Mouse (Mus musculus) heart, embryonic 10.5 days (tissue): ENCODE results near the gene Bckdha. TPM values are rescaled to one million over a fixed set of nuclear protein-coding genes. Genes with fewer than 3 reads are reported as not detected.

ENCODE experiments used
- DNase-seq: peaks from one replicate; pipeline ENCODE4 v3.0.0-alpha.2; 2017; ENCODE audit warnings: low spot score
- H3K27ac ChIP-seq: fragments of 300-500 bp; sonication (generic); 2 replicates; pipeline ENCODE4 v1.5.1; 2016; ENCODE audit warnings: mild to moderate bottlenecking
- H3K27me3 ChIP-seq: fragments of 300-500 bp; sonication (generic); 2 replicates; pipeline ENCODE4 v1.6.1; 2016; ENCODE audit warnings: mild to moderate bottlenecking; ENCODE audit not compliant: poor library complexity, insufficient read depth, severe bottlenecking
- H3K36me3 ChIP-seq: fragments of 300-500 bp; sonication (generic); 2 replicates; pipeline ENCODE4 v1.6.1; 2016; ENCODE audit warnings: mild to moderate bottlenecking, moderate library complexity
- H3K4me1 ChIP-seq: fragments of 300-500 bp; sonication (generic); 2 replicates; pipeline ENCODE4 v1.6.1; 2016; ENCODE audit warnings: mild to moderate bottlenecking
- H3K4me3 ChIP-seq: fragments of 300-500 bp; sonication (generic); 2 replicates; pipeline ENCODE4 v1.5.1; 2016; ENCODE audit warnings: mild to moderate bottlenecking, moderate library complexity
- H3K9me3 ChIP-seq: fragments of 300-500 bp; sonication (generic); 2 replicates; pipeline ENCODE4 v1.6.1; 2016; ENCODE audit warnings: mild to moderate bottlenecking, moderate library complexity
- WGBS: fragments of 180-500 bp; shearing (Covaris S2); methylation state at CpG from one replicate; pipeline ENCODE4 v1.1.7; 2016; 5-methylcytosine and 5-hydroxymethylcytosine counted together
- polyA plus RNA-seq: library from polyadenylated mRNA; unstranded; fragments of >200 nt; fragmentation: Nextera tagmentation; extraction: Ambion mirVana; gene quantifications from 2 replicates; pipeline ENCODE4 v1.2.1, GENCODE M21; 2016

The Bckdha gene
- 51.7 and 51.8 TPM in 2 replicates for polyA plus RNA-seq

- H3K4me3 ChIP-seq = peak within 1 kb of the TSS; percentile 73
- H3K27me3 ChIP-seq = no peaks in the 10 kb centered on the region
- under 1% methylated on average over 50 of the region's 50 CpGs for WGBS
- H3K36me3 ChIP-seq = peaks cover 13% of the 10 kb centered on the region
- H3K27ac ChIP-seq = peak within 1 kb of the TSS; percentile 93
- no peaks in the 10 kb centered on the region for H3K9me3 ChIP-seq
- DNase-seq = peak; percentile 100
- H3K4me1 ChIP-seq = peaks cover 4% of the 10 kb centered on the region; the same call in 1 of the 2 replicates
These were observed at the start of gene Bckdha, which contains the start of gene Exosc5 for GRCm38 (mm10) chr7:25658657-25659472. Gene Bckdha (minus strand): TSS chr7:25658981. Gene Exosc5 (plus strand): TSS chr7:25659164.

DNA sequence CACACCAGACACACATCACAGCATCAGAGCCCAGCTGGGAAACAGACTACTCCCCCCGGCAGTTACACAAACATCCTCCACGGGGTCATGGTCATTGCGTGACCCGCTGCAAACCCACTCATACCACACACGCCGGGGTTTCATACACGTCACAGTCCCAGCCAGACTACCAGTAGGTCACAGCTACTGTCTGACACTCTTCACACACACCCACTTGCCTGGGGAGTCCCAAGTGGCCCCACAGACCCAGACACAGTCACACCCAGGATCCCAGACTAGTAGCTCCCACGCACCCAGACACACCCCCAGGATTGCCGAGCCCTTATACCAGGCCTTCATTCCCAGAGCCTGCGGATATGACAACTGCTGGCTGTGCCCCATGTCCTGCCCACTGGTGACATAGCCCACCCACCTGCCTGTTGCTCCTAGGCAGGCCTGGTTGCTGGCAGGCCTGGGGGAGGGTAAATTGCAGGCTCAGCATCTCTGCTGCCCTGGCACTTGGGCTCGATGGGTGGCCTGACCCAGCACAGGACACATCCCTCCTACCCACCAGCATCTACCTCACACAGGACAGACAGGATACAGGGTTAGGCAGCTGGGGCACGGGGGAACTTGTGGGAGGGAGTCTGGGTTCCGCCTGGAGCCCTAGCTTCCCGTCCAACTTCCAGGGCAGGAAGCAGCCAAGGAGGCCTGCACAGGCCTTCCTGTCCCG lies 49.0 kb upstream of the Bckdha start:
- no peak overlapping the region for H3K4me3 ChIP-seq
- no peaks in the 10 kb centered on the region for H3K9me3 ChIP-seq
- H3K36me3 ChIP-seq = peaks cover 5% of the 10 kb centered on the region
- peak overlapping the region; percentile 52 for H3K27ac ChIP-seq
- H3K4me1 ChIP-seq = peaks cover 88% of the 10 kb centered on the region
- WGBS = 55% methylated on average over 15 of the region's 15 CpGs
- no peak for DNase-seq
- H3K27me3 ChIP-seq = no peaks in the 10 kb centered on the region

DNA sequence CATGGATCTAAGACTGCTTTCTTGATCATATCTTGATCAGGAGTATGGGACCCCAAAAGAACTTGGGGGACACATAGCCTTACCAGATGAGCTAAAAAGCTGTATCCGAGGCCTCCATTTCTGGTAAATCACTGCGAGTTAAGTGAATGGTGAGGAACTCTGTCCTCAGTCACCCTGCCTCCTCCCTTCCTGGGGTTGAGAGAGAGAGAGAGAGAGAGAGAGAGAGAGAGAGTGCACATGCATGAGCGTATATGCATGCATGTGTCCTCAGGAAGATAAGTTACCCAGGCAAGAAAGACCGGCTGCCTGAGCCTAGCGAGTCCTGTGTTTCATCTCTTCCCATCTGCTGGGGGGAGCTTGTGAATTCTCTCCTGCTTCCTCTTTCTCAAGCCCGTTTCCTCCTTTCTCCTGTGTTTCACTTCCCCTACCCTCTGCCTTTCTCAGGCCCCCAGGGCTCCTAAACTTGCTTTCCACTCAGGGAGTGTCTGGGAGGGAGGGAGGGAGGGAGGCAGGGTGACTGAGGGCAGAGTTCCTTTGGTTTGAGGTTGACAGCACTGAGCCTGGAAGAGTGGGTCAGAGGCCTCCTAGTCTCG lies 47.9 kb upstream of the Bckdha start:
- 44% methylated on average over 7 of the region's 7 CpGs for WGBS
- peaks cover 7% of the 10 kb centered on the region for H3K36me3 ChIP-seq
- H3K27ac ChIP-seq = peak overlapping the region; percentile 52
- no peak overlapping the region for H3K4me3 ChIP-seq
- peaks cover 77% of the 10 kb centered on the region for H3K4me1 ChIP-seq
- no peak for DNase-seq
- no peaks in the 10 kb centered on the region for H3K9me3 ChIP-seq
- H3K27me3 ChIP-seq = no peaks in the 10 kb centered on the region

DNA sequence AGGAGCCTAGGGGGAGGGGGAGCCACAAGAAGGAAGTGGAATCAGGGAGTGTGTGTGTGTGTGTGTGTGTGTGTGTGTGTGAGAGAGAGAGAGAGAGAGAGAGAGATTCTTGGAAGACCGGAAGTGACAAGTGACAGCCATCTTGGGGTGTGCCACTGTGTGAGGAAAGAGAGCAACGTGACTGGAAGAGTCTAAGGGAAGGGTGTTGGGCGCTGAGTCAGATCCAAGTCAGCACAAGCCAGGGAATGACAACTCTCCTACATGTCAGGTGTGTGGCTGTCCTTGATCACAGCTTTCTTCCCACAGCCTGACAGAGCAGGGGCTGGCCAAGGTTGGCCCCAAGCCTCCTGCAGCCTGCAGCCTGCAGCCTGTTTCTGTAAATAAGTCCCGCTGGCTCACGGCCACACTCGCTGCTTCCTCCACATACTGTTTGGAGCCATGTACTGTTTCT lies 47.0 kb upstream of the Bckdha start:
- no peak for DNase-seq
- no peaks in the 10 kb centered on the region for H3K9me3 ChIP-seq
- H3K4me1 ChIP-seq = peaks cover 69% of the 10 kb centered on the region
- WGBS = 50% methylated on average over 6 of the region's 6 CpGs
- H3K27me3 ChIP-seq = no peaks in the 10 kb centered on the region
- peak overlapping the region; percentile 36; the same call in 1 of the 2 replicates for H3K27ac ChIP-seq
- no peak overlapping the region for H3K4me3 ChIP-seq
- H3K36me3 ChIP-seq = peaks cover 15% of the 10 kb centered on the region

DNA sequence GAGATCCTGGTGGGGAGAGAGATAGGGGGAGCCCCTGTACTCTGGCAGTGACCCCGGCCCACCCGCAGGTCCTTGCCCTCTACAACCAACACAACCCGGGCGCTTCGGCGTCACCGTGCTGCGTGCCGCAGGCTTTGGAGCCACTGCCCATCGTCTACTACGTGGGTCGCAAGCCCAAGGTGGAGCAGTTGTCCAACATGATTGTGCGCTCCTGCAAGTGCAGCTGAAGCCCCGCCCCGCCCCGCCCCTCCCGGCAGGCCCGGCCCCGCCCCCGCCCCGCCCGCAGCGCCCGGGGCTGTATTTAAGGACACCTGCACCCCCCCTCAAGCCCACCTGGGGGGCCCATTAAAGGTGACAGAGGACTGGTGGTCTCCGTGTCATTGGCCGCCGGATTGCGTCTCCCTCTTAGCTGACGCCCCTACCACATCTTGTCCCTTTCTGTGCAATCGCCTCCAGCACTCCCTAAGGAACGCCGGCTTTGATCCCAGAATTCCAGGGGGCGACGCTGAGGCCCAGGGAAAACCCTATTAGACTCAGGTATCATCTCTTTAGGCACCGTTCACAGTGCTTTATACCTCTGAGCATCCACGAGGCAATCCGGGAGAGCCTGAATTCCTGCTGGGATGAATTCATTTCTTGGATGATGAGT lies 46.1 kb upstream of the Bckdha start:
- Histone ChIP-seq H3K4me3 (peak overlapping the region; percentile 59), H3K27ac (peak overlapping the region; percentile 47)
- 10% methylated on average over 35 of the region's 37 CpGs for WGBS

DNA sequence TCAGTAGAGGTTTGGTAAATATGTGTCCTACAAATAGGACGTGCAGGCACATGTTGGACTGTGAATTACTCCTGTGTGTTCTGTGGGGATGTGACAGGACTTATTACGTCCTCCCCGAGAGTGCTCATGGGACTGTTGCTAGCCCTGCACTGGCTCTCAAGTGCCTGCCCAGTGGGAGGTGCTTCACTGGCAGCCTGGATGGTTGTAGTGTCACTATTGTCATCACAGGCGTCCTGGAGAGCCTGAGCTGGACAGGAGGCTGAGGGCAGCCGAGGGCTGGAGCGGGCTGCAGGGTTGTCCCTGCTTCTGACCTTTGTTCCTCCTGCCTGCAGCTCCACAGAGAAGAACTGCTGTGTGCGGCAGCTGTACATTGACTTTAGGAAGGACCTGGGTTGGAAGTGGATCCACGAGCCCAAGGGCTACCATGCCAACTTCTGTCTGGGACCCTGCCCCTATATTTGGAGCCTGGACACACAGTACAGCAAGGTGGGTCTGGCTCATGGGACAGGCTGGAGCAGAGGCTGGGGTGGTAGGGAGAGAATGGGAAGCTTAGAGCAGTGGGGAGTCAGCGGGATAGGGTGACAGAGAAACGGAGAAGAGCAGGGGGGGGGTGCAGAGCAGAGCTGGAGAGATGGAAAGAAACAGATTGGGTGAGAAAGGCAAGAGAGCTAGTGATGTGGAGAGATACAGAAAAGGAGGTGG lies 45.2 kb upstream of the Bckdha start:
- peaks cover 54% of the 10 kb centered on the region for H3K4me1 ChIP-seq
- H3K9me3 ChIP-seq = no peaks in the 10 kb centered on the region
- H3K27ac ChIP-seq = peak overlapping the region; percentile 59; the same call in 1 of the 2 replicates
- peak overlapping the region; percentile 59 for H3K4me3 ChIP-seq
- no peak for DNase-seq
- H3K27me3 ChIP-seq = no peaks in the 10 kb centered on the region
- WGBS = 21% methylated on average over 10 of the region's 10 CpGs
- peaks cover 20% of the 10 kb centered on the region for H3K36me3 ChIP-seq

More for the DNA sequence above, 46.1 kb upstream of the Bckdha start:
- no peak for DNase-seq
- Histone ChIP-seq H3K9me3 (no peaks in the 10 kb centered on the region), H3K4me1 (peaks cover 59% of the 10 kb centered on the region), H3K27me3 (no peaks in the 10 kb centered on the region), H3K36me3 (peaks cover 18% of the 10 kb centered on the region)

DNA sequence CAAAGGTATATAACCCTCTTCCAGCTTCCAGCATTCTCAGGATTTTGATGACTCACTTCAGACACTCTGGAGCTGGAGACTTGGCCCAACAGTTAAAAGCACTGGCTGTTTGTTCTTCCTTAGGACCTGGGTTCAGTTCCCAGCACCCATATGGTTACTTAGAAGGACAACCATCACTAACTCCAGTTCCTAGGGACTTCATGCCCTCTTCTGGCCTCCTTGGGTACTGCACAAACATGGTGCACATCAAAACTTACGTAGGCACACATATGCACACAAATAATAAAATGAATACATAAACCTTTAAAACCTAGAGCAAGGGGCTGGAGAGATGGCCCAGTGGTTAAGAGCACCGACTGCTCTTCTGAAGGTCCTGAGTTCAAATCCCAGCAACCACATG lies 43.6 kb upstream of the Bckdha start:
- WGBS = 95% methylated on average over 2 of the region's 2 CpGs
- peaks cover 32% of the 10 kb centered on the region for H3K36me3 ChIP-seq
- no peak overlapping the region for H3K27ac ChIP-seq

GRCm38 (mm10) chr7:25700732-25701131 lies 42.0 kb upstream of the Bckdha start:
- no peaks in the 10 kb centered on the region for H3K27me3 ChIP-seq
- no peak overlapping the region for H3K27ac ChIP-seq
- H3K9me3 ChIP-seq = no peaks in the 10 kb centered on the region
- WGBS = 77% methylated on average over 12 of the region's 12 CpGs
- H3K4me1 ChIP-seq = peaks cover 26% of the 10 kb centered on the region
- peaks cover 42% of the 10 kb centered on the region for H3K36me3 ChIP-seq
- no peak overlapping the region for H3K4me3 ChIP-seq
- DNase-seq = no peak

More for the DNA sequence above, 43.6 kb upstream of the Bckdha start:
- no peak for DNase-seq
- peaks cover 42% of the 10 kb centered on the region for H3K4me1 ChIP-seq
- no peaks in the 10 kb centered on the region for H3K9me3 ChIP-seq
- H3K4me3 ChIP-seq = no peak overlapping the region
- H3K27me3 ChIP-seq = no peaks in the 10 kb centered on the region

DNA sequence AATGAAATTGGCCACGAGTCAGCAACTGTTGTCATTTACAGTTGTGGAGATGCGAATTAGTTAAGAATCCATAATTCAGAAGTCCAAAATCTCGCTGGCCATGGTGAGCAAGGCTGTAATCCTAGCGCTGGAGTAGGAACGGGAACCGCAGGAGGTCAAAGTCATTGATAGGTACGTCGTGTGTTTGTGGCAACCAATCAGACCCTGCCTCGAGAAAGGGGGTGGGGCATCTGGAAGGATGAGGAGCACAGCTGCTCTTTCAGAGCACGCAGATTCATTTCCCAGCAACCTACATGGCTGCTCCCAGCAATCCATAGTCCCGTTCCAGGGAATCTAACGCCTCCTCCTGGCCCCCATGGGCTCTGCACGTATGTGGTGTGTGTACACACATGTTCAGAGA lies 41.1 kb upstream of the Bckdha start:
- Histone ChIP-seq H3K27ac (no peak overlapping the region), H3K36me3 (peaks cover 50% of the 10 kb centered on the region), H3K4me1 (peaks cover 18% of the 10 kb centered on the region), H3K4me3 (no peak overlapping the region), H3K9me3 (no peaks in the 10 kb centered on the region), H3K27me3 (no peaks in the 10 kb centered on the region)
- WGBS = 54% methylated on average over 13 of the region's 13 CpGs
- no peak for DNase-seq

GRCm38 (mm10) chr7:25694104-25694503 lies 35.3 kb upstream of the Bckdha start:
- Histone ChIP-seq H3K27me3 (peaks cover 15% of the 10 kb centered on the region), H3K36me3 (peaks cover 52% of the 10 kb centered on the region), H3K27ac (no peak overlapping the region), H3K4me1 (peaks cover 16% of the 10 kb centered on the region), H3K9me3 (no peaks in the 10 kb centered on the region), H3K4me3 (no peak overlapping the region)
- WGBS = 77% methylated on average over 8 of the region's 8 CpGs
- DNase-seq = no peak

GRCm38 (mm10) chr7:25690051-25690450 lies 31.3 kb upstream of the Bckdha start:
- Histone ChIP-seq H3K9me3 (no peaks in the 10 kb centered on the region), H3K27ac (peak overlapping the region; percentile 90), H3K4me3 (peak overlapping the region; percentile 85), H3K36me3 (peaks cover 22% of the 10 kb centered on the region), H3K4me1 (peaks cover 49% of the 10 kb centered on the region), H3K27me3 (peaks cover 50% of the 10 kb centered on the region)
- DNase-seq = no peak
- WGBS = 17% methylated on average over 5 of the region's 5 CpGs

- Histone ChIP-seq H3K9me3 (no peaks in the 10 kb centered on the region), H3K27ac (peak overlapping the region; percentile 90), H3K36me3 (peaks cover 18% of the 10 kb centered on the region), H3K27me3 (peaks cover 50% of the 10 kb centered on the region), H3K4me1 (peaks cover 49% of the 10 kb centered on the region), H3K4me3 (peak overlapping the region; percentile 85)
- DNase-seq = no peak
- WGBS = 5% methylated on average over 12 of the region's 12 CpGs
These were observed 30.8 kb upstream of the Bckdha start for GRCm38 (mm10) chr7:25689603-25690021.
